Mouse (Mus musculus) G1E-ER4 (cell line): ENCODE measurements around the gene Hdac10. TPM values are rescaled to one million over a fixed set of nuclear protein-coding genes. Genes with fewer than 3 reads are reported as not detected.

Experiments used
- GATA1 ChIP-seq: IDR thresholded peaks from one replicate; pipeline ENCODE4 v1.8.0; 2012; ENCODE audit warnings: low read length, inconsistent platforms
- polyA plus RNA-seq: library from polyadenylated mRNA; stranded (reverse); fragments of >175 nt; gene quantifications from 2 replicates; pipeline ENCODE4 v1.2.3, GENCODE M21; 2012

Hdac10 gene
- polyA plus RNA-seq, 1 experiment, result 8.5 TPM

DNA sequence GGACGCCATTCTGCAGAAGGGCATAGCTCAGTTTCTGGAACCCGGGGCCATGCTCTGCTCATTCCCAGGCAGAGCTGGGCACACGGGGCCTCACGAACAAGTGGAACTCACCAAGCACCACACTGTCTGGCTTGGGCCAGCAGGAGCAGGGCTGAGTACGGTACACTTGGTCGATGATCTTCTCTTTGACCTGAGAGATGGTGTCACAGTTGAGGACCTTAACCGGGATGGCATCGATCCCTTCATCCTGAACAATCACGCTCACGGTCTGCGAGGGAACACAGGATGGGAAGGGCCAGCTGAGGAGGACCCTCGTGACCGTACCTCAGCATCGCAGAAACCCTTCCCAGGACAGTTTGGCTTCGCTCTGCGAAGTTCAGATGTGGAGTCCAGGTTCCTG is 30.0 kb upstream of the Hdac10 start:
- no peak for TF ChIP-seq GATA1

DNA sequence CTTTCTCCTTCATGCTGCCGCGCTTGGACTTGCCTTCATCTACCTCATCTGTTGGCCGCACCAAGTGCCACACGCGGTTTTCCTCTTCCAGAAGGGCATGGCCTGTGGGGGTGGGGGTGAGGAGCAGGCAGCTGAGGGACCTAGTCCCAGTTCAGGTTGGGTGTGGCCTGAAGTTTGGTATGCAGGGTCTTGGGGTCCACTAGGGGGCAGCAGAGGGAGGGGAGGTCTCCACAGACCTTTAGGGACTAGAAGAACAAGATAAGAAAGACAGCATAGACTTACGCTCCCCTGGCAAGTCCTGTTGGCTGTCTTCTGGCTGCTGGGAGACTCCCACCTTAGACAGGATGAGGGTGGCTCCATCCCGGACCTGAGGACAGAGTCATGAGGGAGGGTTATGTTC is 29.5 kb upstream of the Hdac10 start:
- TF ChIP-seq GATA1, result no peak

DNA sequence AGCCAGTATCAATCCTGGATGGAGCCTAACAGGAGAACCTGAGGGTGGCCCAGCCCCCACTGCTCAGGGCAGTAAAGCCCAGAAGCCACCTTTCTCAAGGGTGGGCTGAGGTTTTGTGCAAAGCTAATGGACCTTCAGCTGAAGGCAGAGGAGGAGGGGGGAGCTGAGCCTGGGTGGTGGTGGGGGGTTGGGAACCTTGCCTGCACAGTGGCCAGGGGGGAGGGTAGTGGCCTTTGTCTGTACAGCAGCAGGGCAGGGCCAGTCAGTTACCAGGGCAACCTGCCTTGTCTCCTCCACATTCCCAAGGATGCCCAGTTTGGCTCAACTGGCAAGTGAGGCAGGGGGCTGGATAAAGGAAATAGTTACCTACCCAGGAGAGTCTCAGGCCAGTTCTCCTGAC is 23.8 kb upstream of the Hdac10 start:
- no peak for TF ChIP-seq GATA1

DNA sequence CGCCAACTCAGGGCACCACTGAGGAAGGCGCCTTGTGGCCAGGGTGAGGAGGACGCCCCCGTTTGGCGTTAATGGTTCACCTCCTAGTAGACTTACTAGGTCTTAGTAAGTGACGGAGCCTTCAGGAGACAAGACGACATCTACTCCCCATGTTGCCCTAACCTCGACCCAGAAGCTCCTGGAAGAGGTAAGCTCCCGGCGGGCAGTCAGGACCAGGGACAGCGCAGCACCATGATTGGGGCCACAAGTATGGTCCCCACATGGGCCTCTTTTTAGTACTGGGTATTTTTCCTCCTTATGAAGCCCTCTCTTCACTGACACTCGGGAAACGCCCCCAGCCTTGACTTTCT is 21.5 kb upstream of the Hdac10 start:
- TF ChIP-seq GATA1, result no peak

DNA sequence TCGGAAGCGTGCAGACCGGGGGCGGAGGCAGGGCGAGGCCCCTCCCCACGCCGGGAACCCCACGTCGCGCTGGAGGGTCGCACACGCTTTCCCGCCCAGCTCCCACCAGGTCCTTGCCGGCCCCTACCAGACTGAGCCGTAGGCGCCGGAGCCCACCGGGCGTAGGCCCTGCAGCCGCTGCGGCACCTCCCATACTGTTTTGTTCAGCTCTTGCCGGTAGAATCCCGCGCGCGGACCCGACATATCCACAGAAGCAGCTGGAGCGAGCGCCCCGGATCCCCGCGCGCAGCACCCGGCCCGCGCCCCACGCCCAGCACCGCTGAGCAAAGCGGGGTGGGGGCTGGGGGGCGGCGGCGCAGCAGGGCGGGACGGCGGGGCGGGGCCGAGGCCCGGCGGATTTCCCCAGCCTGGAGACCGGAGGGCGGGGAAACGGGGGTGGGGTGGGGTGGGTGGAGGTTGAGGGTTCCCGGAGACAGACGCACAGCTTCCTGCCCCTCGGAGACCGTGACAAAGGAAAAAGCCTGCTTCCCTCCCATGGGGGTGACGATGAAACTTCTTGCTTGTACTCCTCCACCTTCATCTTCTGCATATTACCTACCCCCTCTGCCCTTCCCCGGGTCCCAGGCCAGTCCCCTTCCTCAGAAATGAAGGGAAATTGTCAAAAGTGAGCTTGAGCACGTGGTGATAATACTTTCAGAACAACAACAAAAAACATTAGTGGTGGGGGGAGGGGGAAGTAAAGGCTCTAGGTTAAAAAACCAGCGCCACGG is 21.0 kb upstream of the Hdac10 start, which contains the start of gene Mapk11:
Mapk11 (minus strand) TSS at position 358 of the 770 bp plus-strand sequence.
- no peak for TF ChIP-seq GATA1

DNA sequence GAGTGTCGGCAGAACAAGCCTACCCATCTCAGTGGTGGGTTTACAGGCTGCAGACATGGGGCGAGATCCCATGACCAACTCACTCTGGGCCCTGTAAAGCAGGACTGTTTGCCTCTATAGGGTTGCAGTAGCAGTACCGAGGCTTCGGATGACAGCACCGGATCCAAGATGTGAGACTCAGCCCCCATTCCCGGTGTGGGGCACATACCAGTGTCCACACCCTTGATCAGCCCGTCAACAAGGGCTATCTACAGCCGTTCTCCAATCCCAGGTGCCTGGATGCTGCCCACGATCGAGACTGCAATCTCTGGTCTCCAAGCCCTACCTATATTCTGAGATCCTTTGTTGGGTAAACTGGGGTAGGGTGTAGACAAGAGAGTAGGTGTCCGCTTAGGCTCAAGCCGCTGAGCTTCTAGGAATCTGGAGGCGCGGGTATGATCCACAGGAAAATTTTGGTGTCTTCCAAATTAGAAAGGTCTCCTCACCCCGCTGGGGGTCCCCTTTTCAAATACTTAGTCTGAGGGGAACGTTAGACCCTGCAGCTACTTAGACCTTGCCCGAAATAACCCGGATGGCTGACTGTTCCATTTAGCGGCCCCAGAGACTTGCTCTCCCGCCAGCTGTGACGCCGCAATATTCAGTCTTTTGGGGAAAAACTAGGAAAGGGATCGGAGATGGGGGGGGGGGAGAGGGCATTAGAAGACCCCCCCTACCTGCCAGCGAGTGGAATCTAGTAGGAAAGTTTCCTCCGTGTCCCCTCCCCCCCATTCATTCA is 20.2 kb upstream of the Hdac10 start:
- TF ChIP-seq GATA1, result no peak

DNA sequence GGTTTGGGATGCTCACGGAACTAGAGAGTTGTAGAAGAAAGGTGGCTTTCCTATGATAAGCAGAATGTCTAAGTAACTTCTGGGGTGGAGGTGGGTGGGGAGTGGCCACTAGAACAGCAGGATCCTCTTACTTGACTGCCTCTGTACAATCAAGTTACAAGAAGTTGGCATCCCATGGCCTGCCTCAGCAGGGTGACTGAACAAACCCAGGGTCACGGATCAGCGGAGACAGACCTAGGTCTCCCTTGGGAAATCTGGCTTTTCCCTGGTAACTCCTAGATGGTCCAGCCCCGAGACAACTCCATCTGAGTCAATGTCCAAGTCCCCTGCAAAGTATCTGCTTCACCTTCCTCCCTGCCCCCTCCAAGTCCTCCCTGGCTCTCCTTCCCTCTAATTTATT is 19.4 kb upstream of the Hdac10 start:
- no peak for TF ChIP-seq GATA1

DNA sequence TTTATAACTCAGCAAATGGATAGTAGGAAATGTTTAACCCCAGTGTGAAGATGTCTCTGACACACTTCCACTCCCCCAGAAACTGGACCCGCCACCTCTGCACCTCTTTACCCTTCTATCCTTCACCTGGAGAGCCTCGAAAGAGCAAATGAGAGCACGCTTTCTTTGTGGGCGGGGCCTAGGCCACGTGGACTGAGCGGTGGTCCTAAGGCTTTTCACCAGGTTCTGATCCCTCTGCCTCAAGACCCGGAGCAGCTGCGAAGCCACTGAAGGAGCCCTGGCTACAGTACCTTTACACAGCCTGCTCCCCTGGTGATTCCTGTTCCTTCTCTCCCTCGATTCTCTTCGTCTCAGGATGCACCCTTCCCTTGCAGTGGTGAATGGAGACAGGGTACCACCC is 19.0 kb upstream of the Hdac10 start:
- TF ChIP-seq GATA1, result no peak

DNA sequence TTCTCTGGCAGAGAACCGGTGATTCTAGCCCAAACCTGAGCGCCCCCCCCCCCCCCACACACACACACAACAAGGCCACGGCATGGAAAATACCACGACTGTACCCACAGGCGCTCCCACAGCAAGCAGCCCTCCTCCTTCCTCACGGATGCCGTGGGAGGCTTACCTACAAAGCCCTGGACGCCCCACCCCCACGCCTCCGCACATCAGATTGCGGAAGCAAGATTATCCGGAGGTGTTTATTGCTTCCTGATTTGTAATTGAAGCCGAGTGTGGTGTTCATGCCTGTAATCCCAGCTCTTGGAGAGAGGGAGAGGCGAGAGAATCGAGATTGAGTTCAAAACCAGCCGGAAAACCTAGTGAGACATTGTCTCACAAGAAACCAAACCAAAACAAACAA is 18.5 kb upstream of the Hdac10 start:
- TF ChIP-seq GATA1, result no peak

DNA sequence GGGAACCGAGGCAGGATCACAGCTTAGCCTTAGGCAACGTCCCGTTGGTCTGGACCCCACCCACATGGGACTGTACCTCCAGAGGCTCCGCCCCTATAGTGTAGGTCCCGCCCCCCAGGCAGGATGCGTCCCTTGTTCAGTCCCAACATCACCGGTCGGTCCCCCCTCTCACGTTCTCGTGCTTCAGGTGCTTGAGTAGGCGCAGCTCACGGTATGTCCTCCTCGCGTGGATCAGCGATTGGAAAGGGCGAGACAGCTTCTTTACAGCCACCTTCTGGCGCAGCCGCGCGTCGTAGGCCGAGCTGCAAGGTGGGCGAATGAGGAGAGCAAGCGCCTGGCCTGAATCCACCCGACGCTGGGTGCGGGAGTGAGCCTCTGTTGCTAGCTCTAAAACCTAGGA is 18.0 kb upstream of the Hdac10 start:
- no peak for TF ChIP-seq GATA1

DNA sequence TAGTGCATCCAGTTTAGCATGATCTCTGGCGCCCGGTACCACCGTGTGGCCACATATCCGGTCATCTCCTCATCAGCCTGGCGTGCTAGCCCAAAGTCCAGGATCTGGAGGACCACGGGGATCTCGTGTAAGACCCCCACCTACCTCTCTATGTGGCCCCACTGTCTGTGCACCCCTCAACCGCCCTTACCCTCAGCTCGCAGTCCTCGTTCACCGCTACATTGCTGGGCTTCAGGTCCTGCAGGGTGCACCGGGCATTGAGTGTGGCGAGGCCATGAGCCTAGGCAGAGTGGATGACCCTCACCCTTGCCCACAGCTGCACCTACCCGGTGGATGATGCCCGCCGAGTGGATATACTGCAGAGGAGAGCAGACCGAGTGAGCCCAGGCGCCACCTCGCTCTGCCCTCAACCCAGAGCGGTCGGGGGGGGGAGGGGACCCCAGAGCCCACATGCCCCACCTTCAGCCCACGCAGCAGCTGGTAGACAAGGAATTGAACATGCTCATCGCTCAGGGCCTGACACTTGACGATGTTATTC is 17.4 kb upstream of the Hdac10 start:
- no peak for TF ChIP-seq GATA1

DNA sequence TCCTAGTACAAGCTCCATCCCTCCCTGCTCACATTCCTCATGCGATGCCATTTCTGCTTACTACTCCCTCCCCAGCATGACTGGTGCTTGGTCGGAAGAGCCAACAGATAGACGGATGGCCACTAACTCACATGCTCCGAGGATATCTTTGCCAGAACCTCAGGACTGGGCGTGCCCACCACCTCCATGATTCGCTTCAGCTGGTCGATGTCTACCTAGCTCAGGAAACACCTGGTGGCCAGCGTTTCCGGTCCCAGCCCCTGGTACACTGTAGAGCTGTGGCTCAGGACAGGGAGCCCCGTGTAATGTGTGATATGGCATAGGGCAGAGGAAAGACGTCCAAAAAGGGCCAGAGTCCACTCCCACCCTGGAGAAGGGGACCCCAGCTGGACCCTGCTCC is 16.5 kb upstream of the Hdac10 start:
- no peak for TF ChIP-seq GATA1

DNA sequence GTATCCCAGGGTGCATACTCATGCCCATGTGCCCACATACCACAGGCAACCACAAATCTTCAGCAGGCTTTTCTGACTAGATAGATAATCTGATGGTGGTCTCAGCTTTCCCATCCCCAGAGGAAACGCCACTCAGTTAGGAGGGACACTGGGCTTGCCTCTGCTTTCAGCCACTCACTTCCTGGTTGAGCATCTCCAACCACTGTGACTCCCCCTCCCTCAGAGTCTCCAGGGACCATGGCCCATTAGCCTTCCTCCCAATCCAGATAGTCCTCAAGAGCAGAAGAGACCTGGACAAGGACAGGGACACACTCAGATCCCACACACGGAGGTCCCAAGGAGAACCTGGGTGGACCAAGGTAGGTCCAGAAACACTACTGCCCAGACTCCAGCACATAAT is 14.6 kb upstream of the Hdac10 start:
- no peak for TF ChIP-seq GATA1

DNA sequence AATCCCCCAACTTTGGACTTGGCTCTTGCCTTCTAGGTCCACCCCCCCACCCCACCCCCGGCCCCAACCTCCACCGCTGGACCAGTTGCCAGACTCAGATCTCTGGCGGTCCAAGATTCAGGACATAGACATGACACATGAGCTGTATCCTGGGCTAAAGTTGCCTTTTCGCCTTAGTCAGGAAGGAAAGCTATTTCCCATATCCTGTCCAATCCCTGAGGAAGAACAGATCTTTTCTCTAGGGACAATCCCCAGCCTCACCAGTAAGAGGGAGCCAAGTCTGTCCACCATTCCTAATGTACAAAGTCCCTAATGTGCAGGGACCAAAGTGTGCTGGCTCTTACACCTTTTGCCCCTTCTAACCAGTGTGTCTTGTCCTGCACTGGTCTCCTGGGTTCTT is 13.4 kb upstream of the Hdac10 start:
- TF ChIP-seq GATA1, result no peak

DNA sequence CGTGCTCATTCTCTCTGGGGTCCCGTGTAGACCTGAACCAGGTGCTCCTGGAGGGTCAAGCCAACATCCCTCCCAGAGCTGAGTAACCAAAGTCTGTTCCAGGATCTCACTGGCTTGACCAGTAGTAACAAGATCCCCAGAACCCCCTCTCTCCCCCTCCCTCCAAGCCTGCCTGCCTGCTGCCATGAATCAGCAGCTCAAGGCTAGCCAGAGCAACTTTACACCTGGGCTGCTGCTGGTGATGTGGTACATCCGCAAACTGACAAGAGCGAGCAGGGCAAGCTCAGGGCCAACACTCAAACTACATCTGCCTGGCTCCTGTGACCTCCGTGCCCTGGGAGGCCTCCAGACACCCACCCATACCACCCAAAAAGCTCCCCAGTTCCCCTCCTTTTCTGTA is 12.9 kb upstream of the Hdac10 start:
- TF ChIP-seq GATA1, result no peak

DNA sequence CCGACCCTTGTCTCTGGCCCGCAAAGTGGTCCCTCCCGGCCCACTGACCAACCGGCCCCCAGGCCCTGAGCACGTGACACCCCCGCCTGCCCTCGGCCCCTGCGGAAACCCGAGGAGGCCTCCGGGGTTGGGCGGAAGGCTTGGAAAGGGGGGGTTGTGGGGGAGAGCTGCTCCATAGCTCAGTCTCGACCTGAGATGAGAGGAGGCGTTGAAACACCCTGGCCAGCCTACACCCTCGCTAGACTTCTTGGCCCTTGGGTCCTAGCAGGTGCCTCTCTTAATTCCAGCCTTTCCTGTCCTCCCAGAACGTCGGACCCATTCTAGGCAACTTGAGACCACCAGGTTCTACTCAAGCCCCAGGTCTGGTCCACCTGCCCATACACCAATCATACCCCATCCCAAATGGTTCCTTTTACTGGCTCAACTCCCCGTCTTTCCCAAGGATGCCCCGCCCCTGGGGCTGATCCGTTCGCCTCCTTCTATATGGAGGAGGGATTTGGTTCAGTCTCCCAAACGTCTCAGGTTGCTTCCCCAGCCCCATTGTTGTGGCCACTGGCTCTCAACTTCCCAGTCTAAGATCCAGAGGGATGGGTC is 12.3 kb upstream of the Hdac10 start, which contains the start of gene Mapk12:
Mapk12 (minus strand) TSS at position 45 of the 594 bp plus-strand sequence.
- no peak for TF ChIP-seq GATA1
